24 mouse cellular contexts compared by ENCODE assay signal in the genomic region with DNA sequence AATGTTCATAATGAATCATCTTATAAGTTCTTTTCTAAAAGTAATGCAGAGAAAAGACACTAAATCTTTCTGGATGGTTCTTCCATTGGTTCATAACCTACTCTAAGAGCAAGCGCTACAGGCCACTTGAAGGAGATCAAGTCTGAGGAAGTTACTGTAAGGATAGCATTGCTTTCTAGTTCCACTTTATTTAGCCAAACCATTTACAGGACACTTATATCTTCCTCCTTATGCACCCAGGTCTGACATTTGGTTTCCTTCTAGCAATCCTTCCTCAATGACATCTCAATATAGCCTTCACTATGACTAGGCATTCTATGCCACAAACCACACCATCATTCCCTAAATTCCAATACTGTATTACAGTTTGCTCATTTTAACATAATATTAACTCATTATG.
"Had no signal": no experiment of that assay in that cellular context is flagged by ENCODE, and none has a peak within 500 bp of the region (broad histone marks: within the 10 kb centered on the region; RNA-seq: fewer than 3 reads in every experiment).

No protein-coding gene starts in this region.

- H3K9me3 ChIP-seq: heart, embryonic 10.5 days; heart, embryonic 12.5 days; hindbrain, embryonic 10.5 days; hindbrain, embryonic 12.5 days; hindbrain, embryonic 15.5 days; kidney, embryonic 15.5 days; limb, embryonic 13.5 days; limb, embryonic 15.5 days had no signal

- H3K27ac ChIP-seq: heart, embryonic 10.5 days; hindbrain, embryonic 10.5 days; hindbrain, embryonic 12.5 days; hindbrain, embryonic 15.5 days; hindbrain, postnatal 0 days; kidney, embryonic 15.5 days; kidney, postnatal 0 days; limb, embryonic 13.5 days; limb, embryonic 15.5 days had no signal

- H3K9ac ChIP-seq: heart, embryonic 12.5 days; hindbrain, embryonic 12.5 days; hindbrain, embryonic 15.5 days; kidney, embryonic 15.5 days; limb, embryonic 13.5 days; limb, embryonic 15.5 days had no signal

- DNase-seq: gastrocnemius, postnatal 14 days; gastrocnemius, postnatal 36 days; heart, adult 18-20 months; heart, postnatal 10 days; heart, postnatal 4 days; kidney, adult 11 months; kidney, adult 2 months; kidney, adult 9 months; kidney, postnatal 14 days; kidney, postnatal 36 days; layer of hippocampus, adult 9-11 months; layer of hippocampus, postnatal 36 days; left cerebral cortex, postnatal 4 days had no signal

- H3K27me3 ChIP-seq: heart, embryonic 12.5 days; hindbrain, embryonic 12.5 days; hindbrain, embryonic 15.5 days; kidney, embryonic 15.5 days; limb, embryonic 13.5 days; limb, embryonic 15.5 days had no signal

- H3K4me2 ChIP-seq: heart, embryonic 12.5 days; hindbrain, embryonic 12.5 days; hindbrain, embryonic 15.5 days; kidney, embryonic 15.5 days; limb, embryonic 13.5 days; limb, embryonic 15.5 days had no signal

- H3K36me3 ChIP-seq: heart, embryonic 10.5 days; heart, embryonic 12.5 days; hindbrain, embryonic 10.5 days; hindbrain, embryonic 12.5 days; hindbrain, embryonic 15.5 days; kidney, embryonic 15.5 days; limb, embryonic 13.5 days; limb, embryonic 15.5 days had no signal

- ATAC-seq: hindbrain, postnatal 0 days; intestine, embryonic 16.5 days had no signal

- H3K4me1 ChIP-seq: hindbrain, embryonic 10.5 days; hindbrain, embryonic 12.5 days; hindbrain, embryonic 15.5 days; kidney, embryonic 15.5 days had no signal

- H3K4me3 ChIP-seq: heart, embryonic 10.5 days; heart, embryonic 12.5 days; hindbrain, embryonic 10.5 days; hindbrain, embryonic 12.5 days; hindbrain, embryonic 15.5 days; kidney, embryonic 15.5 days; limb, embryonic 13.5 days; limb, embryonic 15.5 days had no signal
